Mouse (Mus musculus): ENCODE data around the gene Zscan18. TPM values are rescaled to one million over a fixed set of nuclear protein-coding genes. Genes with fewer than 3 reads are reported as not detected.

Gene Zscan18
- polyA plus RNA-seq, 1 experiment from 2014 or later, result 16.7 TPM

DNA sequence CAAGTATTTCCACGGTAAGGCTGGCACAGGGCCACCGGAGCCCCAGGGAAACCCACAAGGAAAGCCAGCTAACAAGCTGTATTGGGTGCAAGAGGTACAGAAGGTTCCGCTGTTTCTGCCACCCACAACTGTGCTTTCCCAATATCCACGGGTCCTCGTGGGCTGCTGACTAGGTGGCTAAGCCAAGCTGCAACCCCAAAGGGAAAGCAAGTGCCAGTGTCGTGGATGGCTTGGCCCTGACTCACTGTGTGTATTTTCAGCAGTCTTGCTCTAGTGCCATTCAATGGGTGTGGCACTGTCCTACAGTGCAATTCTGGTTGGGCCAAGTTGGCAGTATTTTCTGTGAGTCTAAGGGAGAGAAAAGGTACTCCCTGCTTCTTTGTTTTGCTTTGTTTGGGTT, 16.1 kb downstream of the Zscan18 start:
- Histone ChIP-seq H3K4me3 (no peak overlapping the region), H3K4me2 (no peak overlapping the region), H3K27ac (replicated peaks) (no peak overlapping the region), H3K9me3 (no peaks in the 10 kb centered on the region), H3K27me3 (no peaks in the 10 kb centered on the region), H3K36me3 (no peaks in the 10 kb centered on the region), H3K4me1 (replicated peaks) (peaks cover 4% of the 10 kb centered on the region; the same call in 1 of the 2 replicates), H3K9ac (no peak overlapping the region)
- 77% methylated on average over 6 of the region's 6 CpGs for WGBS
- no peak for ATAC-seq (ENCODE audit: low read depth)

DNA sequence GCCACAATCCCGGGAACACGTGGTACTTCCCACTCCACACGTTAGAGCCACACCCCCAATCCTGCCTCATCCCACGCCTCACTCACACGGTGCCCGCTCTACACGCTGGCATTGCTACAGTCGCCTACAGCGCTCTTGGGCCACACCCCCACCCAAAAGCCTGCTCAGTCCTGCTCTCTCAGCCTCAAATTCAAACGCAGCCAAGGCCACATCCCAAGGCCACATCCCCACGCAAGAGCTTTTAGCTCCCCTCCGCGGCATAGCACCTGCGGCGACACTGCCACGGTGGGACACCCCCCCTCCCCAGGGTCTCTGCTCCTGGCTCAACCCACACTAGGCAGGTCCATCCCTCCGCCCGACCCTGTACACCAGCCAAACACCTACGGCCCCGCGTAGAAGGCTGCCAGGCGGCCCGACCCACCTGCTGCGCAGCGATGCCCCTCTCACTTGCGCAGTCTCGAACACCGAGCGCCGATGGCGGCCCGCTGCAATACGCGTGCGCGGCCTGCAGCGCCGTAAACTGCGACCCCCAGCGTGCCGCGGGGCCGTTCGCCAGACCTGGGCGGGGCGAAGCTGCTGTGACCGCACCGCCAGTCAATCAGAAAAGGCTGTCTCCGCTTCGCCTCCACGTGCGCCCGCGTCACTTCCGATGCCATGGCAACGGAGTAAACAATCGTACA, 23.1 kb downstream of the Zscan18 start:
- peak overlapping the region; percentile 97 for H3K4me2 ChIP-seq
- H3K4me3 ChIP-seq, result peak overlapping the region; percentile 71
- H3K27me3 ChIP-seq, result no peaks in the 10 kb centered on the region
- H3K4me1 ChIP-seq (replicated peaks), result peaks cover 9% of the 10 kb centered on the region
- 1% methylated on average over 57 of the region's 57 CpGs for WGBS
- H3K27ac ChIP-seq (replicated peaks), result peak overlapping the region; percentile 62; the same call in 1 of the 2 replicates
- peak; percentile 95 for ATAC-seq (ENCODE audit: low read depth)
- H3K9ac ChIP-seq, result peak overlapping the region; percentile 89
- H3K36me3 ChIP-seq, result peaks cover 2% of the 10 kb centered on the region
- no peaks in the 10 kb centered on the region for H3K9me3 ChIP-seq

DNA sequence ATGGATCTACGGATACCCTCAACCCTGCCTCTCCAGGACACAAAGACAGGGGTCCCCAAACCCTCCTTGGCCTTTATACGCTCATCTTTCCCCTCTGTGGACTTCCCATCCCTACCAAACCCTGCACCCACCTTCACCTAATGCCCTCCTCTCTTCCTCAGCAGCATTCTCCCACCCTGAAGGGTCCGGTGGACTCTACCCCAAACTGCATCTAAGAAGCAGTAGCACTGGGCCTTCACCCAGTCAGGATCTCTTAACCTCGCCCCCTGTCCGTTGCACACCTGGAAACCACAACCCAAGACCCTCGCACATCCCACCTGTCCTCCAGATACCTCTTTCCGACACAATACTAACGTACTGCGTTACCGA, 23.7 kb downstream of the Zscan18 start:
- H3K4me1 ChIP-seq (replicated peaks), result peaks cover 9% of the 10 kb centered on the region
- ATAC-seq (ENCODE audit: low read depth), result no peak; the same call in 1 of the 2 replicates
- peak overlapping the region; percentile 71 for H3K4me3 ChIP-seq
- H3K9me3 ChIP-seq, result no peaks in the 10 kb centered on the region
- peaks cover 8% of the 10 kb centered on the region for H3K36me3 ChIP-seq
- 17% methylated on average over 10 of the region's 10 CpGs for WGBS
- no peak overlapping the region for H3K27ac ChIP-seq (replicated peaks)
- no peaks in the 10 kb centered on the region for H3K27me3 ChIP-seq
- H3K9ac ChIP-seq, result peak overlapping the region; percentile 89
- peak overlapping the region; percentile 97 for H3K4me2 ChIP-seq

DNA sequence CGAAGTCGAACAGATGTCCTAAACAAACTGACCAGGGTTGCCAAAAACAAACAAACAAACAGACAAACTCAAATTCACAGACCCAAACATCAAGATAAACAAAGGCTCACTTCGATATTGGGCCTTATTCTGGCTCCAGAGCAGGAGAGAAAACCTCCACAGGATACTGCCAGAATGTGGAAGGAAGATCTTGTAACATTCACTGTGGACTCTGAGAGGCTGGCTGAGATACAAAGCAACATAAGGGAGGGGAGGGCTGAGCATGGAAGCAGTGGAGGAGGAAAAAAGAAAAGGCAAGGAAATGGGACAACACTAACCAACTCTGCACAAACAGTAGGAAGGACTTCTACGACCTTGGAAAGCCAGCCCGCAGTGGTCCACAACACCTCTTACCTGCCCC, 24.3 kb downstream of the Zscan18 start:
- no peaks in the 10 kb centered on the region for H3K27me3 ChIP-seq
- no peak for ATAC-seq (ENCODE audit: low read depth)
- no peaks in the 10 kb centered on the region for H3K9me3 ChIP-seq
- H3K9ac ChIP-seq, result peak overlapping the region; percentile 89; the same call in 1 of the 2 replicates
- H3K27ac ChIP-seq (replicated peaks), result no peak overlapping the region
- peak overlapping the region; percentile 71 for H3K4me3 ChIP-seq
- WGBS, result 94% methylated on average over 5 of the region's 5 CpGs
- peaks cover 9% of the 10 kb centered on the region for H3K4me1 ChIP-seq (replicated peaks)
- peak overlapping the region; percentile 97 for H3K4me2 ChIP-seq
- H3K36me3 ChIP-seq, result peaks cover 14% of the 10 kb centered on the region

DNA sequence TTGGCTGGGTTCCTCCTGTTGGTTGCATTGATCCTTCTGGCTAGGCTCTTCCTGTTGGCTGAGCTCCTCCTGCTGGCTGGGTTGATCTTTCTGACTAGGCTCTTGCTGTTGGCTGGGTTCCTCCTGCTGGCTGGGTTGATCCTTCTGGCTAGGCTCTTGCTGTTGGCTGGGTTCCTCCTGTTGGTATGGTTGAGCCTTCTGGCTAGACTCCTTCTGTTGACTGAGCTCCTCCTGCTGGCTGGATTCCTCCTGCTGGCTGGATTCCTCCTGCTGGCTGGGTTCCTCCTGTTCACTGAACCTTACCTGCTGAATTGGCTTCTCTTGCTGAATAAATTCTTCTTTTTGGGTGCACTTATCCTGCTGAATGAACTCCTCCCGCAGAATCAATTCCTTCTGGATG, 28.8 kb downstream of the Zscan18 start:
- ATAC-seq (ENCODE audit: low read depth), result no peak
- Histone ChIP-seq H3K27me3 (no peaks in the 10 kb centered on the region), H3K4me1 (replicated peaks) (peaks cover 3% of the 10 kb centered on the region), H3K36me3 (peaks cover 58% of the 10 kb centered on the region), H3K9me3 (no peaks in the 10 kb centered on the region), H3K4me2 (no peak overlapping the region), H3K4me3 (no peak overlapping the region), H3K9ac (no peak overlapping the region), H3K27ac (replicated peaks) (no peak overlapping the region)
- 96% methylated on average over 1 of the region's 1 CpGs for WGBS

DNA sequence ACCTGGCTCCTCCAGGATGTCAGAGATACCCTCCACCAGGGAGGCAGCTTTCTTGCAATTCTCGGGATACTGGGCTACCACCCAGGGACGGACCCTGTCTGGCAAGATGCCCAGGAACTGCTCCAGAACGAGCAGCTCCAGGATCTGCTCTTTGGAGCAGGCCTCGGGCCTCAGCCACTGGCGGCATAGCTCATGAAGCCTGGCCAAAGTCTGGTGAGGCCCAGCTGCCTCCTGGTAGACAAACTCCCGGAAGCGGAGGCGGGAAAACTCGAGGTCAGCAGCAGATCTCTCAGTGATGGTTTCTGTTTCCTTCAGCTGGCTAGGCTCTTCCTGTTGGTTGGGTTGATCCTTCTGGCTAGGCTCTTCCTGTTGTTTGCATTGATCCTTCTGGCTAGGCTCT, 29.3 kb downstream of the Zscan18 start:
- 96% methylated on average over 9 of the region's 9 CpGs for WGBS
- H3K9me3 ChIP-seq, result no peaks in the 10 kb centered on the region
- H3K4me3 ChIP-seq, result no peak overlapping the region
- ATAC-seq (ENCODE audit: low read depth), result no peak
- H3K4me1 ChIP-seq (replicated peaks), result no peaks in the 10 kb centered on the region
- H3K27me3 ChIP-seq, result no peaks in the 10 kb centered on the region
- H3K4me2 ChIP-seq, result no peak overlapping the region
- peaks cover 63% of the 10 kb centered on the region for H3K36me3 ChIP-seq
- H3K9ac ChIP-seq, result no peak overlapping the region
- H3K27ac ChIP-seq (replicated peaks), result no peak overlapping the region

DNA sequence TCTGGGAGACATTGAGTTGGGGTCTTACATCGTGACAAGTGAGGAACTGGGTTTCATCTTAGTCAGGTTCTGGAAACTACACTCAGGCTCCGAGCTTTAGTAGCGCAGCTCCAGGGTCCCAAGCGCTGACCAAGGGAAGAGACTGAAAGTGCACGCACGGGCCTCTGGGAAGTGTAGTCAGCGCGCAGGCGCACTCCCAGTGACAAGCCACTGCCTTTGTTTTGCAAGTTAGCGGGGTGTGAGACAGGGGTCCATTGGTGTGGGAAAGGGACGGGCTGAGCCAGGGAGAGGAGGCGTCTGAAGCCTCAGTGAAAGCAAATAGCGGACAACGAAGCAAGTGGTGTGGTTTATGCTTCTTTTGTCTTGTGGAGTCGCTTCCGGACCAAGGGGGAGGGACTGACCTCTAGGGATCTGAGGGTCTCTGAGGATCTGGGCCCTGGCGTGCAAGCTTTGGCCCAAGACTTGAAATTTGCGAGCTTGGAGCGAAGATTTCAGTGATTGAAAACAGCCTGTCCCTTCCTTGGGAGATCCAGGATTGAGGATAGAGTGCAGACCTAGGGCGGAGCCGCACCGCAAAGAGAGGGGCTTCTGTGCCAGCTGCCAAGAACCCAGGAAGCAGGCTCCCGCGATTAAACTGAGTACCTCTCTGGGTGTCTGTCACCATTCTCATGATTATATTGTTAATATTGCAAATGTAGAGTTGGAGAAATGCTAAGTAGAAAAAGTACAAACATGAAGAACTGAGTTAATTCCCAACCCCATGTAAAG, 53.8 kb downstream of the Zscan18 start:
- ATAC-seq (ENCODE audit: low read depth), result peak; percentile 59; the same call in 1 of the 2 replicates
- H3K9ac ChIP-seq, result no peak overlapping the region
- peak overlapping the region; percentile 13; the same call in 1 of the 2 replicates for H3K4me3 ChIP-seq
- H3K4me2 ChIP-seq, result peak overlapping the region; percentile 36
- peaks cover 4% of the 10 kb centered on the region; the same call in 1 of the 2 replicates for H3K9me3 ChIP-seq
- no peaks in the 10 kb centered on the region for H3K36me3 ChIP-seq
- 66% methylated on average over 24 of the region's 24 CpGs for WGBS
- H3K27ac ChIP-seq (replicated peaks), result 0 out of 2 replicates have a peak overlapping the region, but pooled peaks have one; percentile 42
- H3K4me1 ChIP-seq (replicated peaks), result no peaks in the 10 kb centered on the region
- H3K27me3 ChIP-seq, result no peaks in the 10 kb centered on the region

DNA sequence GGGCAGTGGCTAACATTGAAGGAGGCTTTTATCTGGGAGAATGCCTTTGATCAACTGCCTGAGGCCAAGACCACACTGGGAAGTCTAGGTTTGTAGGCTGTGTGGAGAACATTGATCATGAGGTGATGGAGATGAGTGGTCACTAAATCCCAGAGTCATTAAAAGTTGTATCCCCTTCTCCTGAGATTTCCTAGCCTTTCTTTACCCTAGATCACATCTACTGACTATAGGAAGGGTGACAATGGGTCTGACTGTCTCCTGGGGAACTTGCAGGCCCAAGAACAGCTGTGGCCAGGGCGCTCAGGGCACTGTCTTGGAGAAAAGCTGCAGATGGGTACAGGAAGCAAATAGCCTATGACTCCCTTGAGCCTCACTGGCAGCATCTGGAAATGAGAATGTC, 68.5 kb downstream of the Zscan18 start, which contains the start of gene Vmn2r56:
Vmn2r56 (minus strand) TSS at position 101 of the 400 bp plus-strand sequence.
- Histone ChIP-seq H3K9me3 (peaks cover 9% of the 10 kb centered on the region), H3K9ac (no peak within 1 kb of the TSS), H3K36me3 (no peaks in the 10 kb centered on the region), H3K4me3 (no peak within 1 kb of the TSS), H3K27me3 (no peaks in the 10 kb centered on the region), H3K4me1 (replicated peaks) (no peaks in the 10 kb centered on the region), H3K27ac (replicated peaks) (no peak within 1 kb of the TSS), H3K4me2 (no peak within 1 kb of the TSS)
- ATAC-seq (ENCODE audit: low read depth), result no peak
- 68% methylated on average over 1 of the region's 1 CpGs for WGBS

Other genes starting within 250 kb of the Zscan18 start
- gene Vmn2r53, start 194.8 kb downstream of the Zscan18 start, polyA plus RNA-seq (2015; fragmentation: Nextera tagmentation; extraction: Ambion mirVana), result not detected in 2 replicates
- not detected in 2 replicates for gene Vmn2r54, start 163.3 kb downstream of the Zscan18 start, polyA plus RNA-seq (2015; fragmentation: Nextera tagmentation; extraction: Ambion mirVana)
- gene Vmn2r55, start 118.6 kb downstream of the Zscan18 start, polyA plus RNA-seq (2015; fragmentation: Nextera tagmentation; extraction: Ambion mirVana), result not detected in 2 replicates
- gene Vmn2r56, start 68.6 kb downstream of the Zscan18 start, polyA plus RNA-seq (2015; fragmentation: Nextera tagmentation; extraction: Ambion mirVana), result not detected in 2 replicates
- 34.3 and 35.5 TPM in 2 replicates for gene Zfp329, start 15.2 kb upstream of the Zscan18 start, polyA plus RNA-seq (2015; fragmentation: Nextera tagmentation; extraction: Ambion mirVana)
- gene Zfp110, start 31.1 kb upstream of the Zscan18 start, polyA plus RNA-seq (2015; fragmentation: Nextera tagmentation; extraction: Ambion mirVana), result 26.1 and 33.1 TPM in 2 replicates
- gene Zfp128, start 77.5 kb upstream of the Zscan18 start, polyA plus RNA-seq (2015; fragmentation: Nextera tagmentation; extraction: Ambion mirVana), result 7.6 and 8.8 TPM in 2 replicates
- 12.6 and 14.0 TPM in 2 replicates for gene Zscan22, start 94.2 kb upstream of the Zscan18 start, polyA plus RNA-seq (2015; fragmentation: Nextera tagmentation; extraction: Ambion mirVana)
- gene Rps5, start 118.7 kb upstream of the Zscan18 start, polyA plus RNA-seq (2015; fragmentation: Nextera tagmentation; extraction: Ambion mirVana), result 606 and 663 TPM in 2 replicates
- 0.45 and 0.70 TPM in 2 replicates for gene Rnf225, start 123.8 kb upstream of the Zscan18 start, polyA plus RNA-seq (2015; fragmentation: Nextera tagmentation; extraction: Ambion mirVana)
- 11.8 and 14.3 TPM in 2 replicates for gene Zfp324, start 162.2 kb upstream of the Zscan18 start, polyA plus RNA-seq (2015; fragmentation: Nextera tagmentation; extraction: Ambion mirVana)
- gene Zfp446, start 174.2 kb upstream of the Zscan18 start, polyA plus RNA-seq (2015; fragmentation: Nextera tagmentation; extraction: Ambion mirVana), result 12.0 and 12.4 TPM in 2 replicates
- 0.21 and 0.32 TPM in 2 replicates for gene Slc27a5, start 194.6 kb upstream of the Zscan18 start, polyA plus RNA-seq (2015; fragmentation: Nextera tagmentation; extraction: Ambion mirVana)
- gene Trim28, start 195.5 kb upstream of the Zscan18 start, polyA plus RNA-seq (2015; fragmentation: Nextera tagmentation; extraction: Ambion mirVana), result 223 and 229 TPM in 2 replicates
- 36.2 and 37.8 TPM in 2 replicates for gene Zbtb45, start 206.4 kb upstream of the Zscan18 start, polyA plus RNA-seq (2015; fragmentation: Nextera tagmentation; extraction: Ambion mirVana)
- gene Chmp2a, start 231.2 kb upstream of the Zscan18 start, polyA plus RNA-seq (2015; fragmentation: Nextera tagmentation; extraction: Ambion mirVana), result 170 and 189 TPM in 2 replicates
- gene Ube2m, start 234.6 kb upstream of the Zscan18 start, polyA plus RNA-seq (2015; fragmentation: Nextera tagmentation; extraction: Ambion mirVana), result 149 and 152 TPM in 2 replicates

All from neural tube, embryonic 13.5 days (tissue).